Mouse (Mus musculus) embryonic facial prominence, embryonic 12.5 days (tissue): Measurements from ENCODE around the gene Cmip. TPM values are rescaled to one million over a fixed set of nuclear protein-coding genes. Genes with fewer than 3 reads are reported as not detected.

Experiments
- ATAC-seq: fragments of 200-750 bp; cut with Nextera tagmentation; 2 replicates; pipeline ENCODE4 v1.8.0; 2017; ENCODE audit not compliant: insufficient number of reproducible peaks, insufficient read depth, low FRiP score, low TSS enrichment
- H3K27ac ChIP-seq: fragments of 300-500 bp; sonication (generic); 2 replicates; pipeline ENCODE4 v1.5.1; 2016; ENCODE audit warnings: mild to moderate bottlenecking
- H3K27me3 ChIP-seq: fragments of 300-500 bp; sonication (generic); 2 replicates; pipeline ENCODE4 v1.6.1; 2016; ENCODE audit warnings: mild to moderate bottlenecking, moderate library complexity
- H3K36me3 ChIP-seq: fragments of 300-500 bp; sonication (generic); 2 replicates; pipeline ENCODE4 v1.6.1; 2016; ENCODE audit warnings: mild to moderate bottlenecking
- H3K4me1 ChIP-seq: fragments of 300-500 bp; sonication (generic); 2 replicates; pipeline ENCODE4 v1.6.1; 2016
- H3K4me2 ChIP-seq: fragments of 300-500 bp; sonication (generic); replicated peaks from 2 replicates; pipeline ENCODE4 v1.6.1; 2016; ENCODE audit warnings: mild to moderate bottlenecking, moderate library complexity
- H3K4me3 ChIP-seq: fragments of 300-500 bp; sonication (generic); 2 replicates; pipeline ENCODE4 v1.5.1; 2016; ENCODE audit warnings: mild to moderate bottlenecking
- H3K9ac ChIP-seq: fragments of 300-500 bp; sonication (generic); 2 replicates; pipeline ENCODE4 v1.6.1; 2016; ENCODE audit warnings: mild to moderate bottlenecking, moderate library complexity
- H3K9me3 ChIP-seq: fragments of 300-500 bp; sonication (generic); 2 replicates; pipeline ENCODE4 v1.6.1; 2016; ENCODE audit warnings: mild to moderate bottlenecking, moderate library complexity
- WGBS: fragments of 180-500 bp; shearing (Covaris S2); methylation state at CpG from one replicate; pipeline ENCODE4 v1.1.7; 2016; 5-methylcytosine and 5-hydroxymethylcytosine counted together
- polyA plus RNA-seq: library from polyadenylated mRNA; unstranded; fragments of >200 nt; fragmentation: Nextera tagmentation; extraction: Ambion mirVana; gene quantifications from 2 replicates; pipeline ENCODE4 v1.2.1, GENCODE M21; 2016

Cmip gene
- 16.8 and 27.4 TPM in 2 replicates for polyA plus RNA-seq

DNA sequence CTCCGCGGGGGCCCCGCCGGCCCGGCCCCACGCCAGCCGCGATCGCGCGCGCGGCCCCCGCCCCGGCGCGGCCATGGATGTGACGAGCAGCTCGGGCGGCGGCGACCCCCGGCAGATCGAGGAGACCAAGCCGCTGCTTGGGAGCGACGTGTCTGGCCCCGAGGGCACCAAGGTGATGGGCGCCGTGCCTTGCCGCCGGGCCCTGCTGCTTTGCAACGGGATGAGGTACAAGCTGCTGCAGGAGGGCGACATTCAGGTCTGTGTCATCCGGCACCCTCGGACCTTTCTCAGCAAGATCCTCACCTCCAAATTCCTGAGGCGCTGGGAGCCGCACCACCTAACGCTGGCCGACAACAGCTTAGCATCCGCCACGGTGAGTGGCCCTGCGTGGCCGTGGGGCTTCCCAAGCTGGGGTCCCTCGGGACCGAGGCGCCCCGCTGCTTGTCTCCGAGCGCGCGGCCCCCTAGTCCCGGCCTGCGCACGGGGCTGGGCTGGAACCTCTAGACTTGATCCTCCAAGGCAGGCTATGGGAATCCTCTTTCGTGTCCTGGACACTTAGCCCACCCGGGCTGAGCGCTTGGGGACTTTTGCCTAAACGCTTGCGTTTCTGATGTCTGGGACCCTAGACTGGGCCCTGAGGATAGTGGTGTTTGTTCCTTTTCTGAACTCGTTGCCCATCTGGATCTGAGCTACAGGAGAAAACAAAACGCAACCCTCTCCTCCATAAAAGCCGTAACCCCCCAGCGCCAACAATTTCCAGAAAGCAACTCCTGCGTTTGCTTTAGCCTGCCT, at the start of gene Cmip:
Gene Cmip, plus strand, starts transcription at position 36 of the 792 bp plus-strand sequence.
- no peaks in the 10 kb centered on the region for H3K27me3 ChIP-seq
- H3K9me3 ChIP-seq, result no peaks in the 10 kb centered on the region
- H3K4me3 ChIP-seq, result peak within 1 kb of the TSS; percentile 92
- H3K4me2 ChIP-seq, result peak within 1 kb of the TSS; percentile 81
- peak within 1 kb of the TSS; percentile 93 for H3K9ac ChIP-seq
- H3K4me1 ChIP-seq, result peaks cover 40% of the 10 kb centered on the region
- no peak for ATAC-seq
- peak within 1 kb of the TSS; percentile 88 for H3K27ac ChIP-seq
- WGBS, result under 1% methylated on average over 64 of the region's 65 CpGs
- H3K36me3 ChIP-seq, result no peaks in the 10 kb centered on the region

GRCm38 (mm10) chr8:117209150-117209549, 47.7 kb upstream of the Cmip start:
- Histone ChIP-seq H3K4me3 (no peak overlapping the region), H3K27me3 (no peaks in the 10 kb centered on the region), H3K4me2 (no peak overlapping the region), H3K4me1 (no peaks in the 10 kb centered on the region), H3K36me3 (peaks cover 23% of the 10 kb centered on the region), H3K27ac (no peak overlapping the region), H3K9ac (no peak overlapping the region), H3K9me3 (no peaks in the 10 kb centered on the region)
- no peak for ATAC-seq
- WGBS, result 90% methylated on average over 12 of the region's 12 CpGs

GRCm38 (mm10) chr8:117212100-117212499, 44.8 kb upstream of the Cmip start:
- Histone ChIP-seq H3K4me3 (no peak overlapping the region), H3K9me3 (0 out of 2 replicates have a peak, but pooled peaks cover 1% of the 10 kb centered on the region), H3K36me3 (peaks cover 14% of the 10 kb centered on the region; the same call in 1 of the 2 replicates), H3K4me2 (no peak overlapping the region), H3K9ac (no peak overlapping the region), H3K27ac (no peak overlapping the region), H3K27me3 (no peaks in the 10 kb centered on the region), H3K4me1 (no peaks in the 10 kb centered on the region)
- 88% methylated on average over 11 of the region's 11 CpGs for WGBS
- ATAC-seq, result no peak

DNA sequence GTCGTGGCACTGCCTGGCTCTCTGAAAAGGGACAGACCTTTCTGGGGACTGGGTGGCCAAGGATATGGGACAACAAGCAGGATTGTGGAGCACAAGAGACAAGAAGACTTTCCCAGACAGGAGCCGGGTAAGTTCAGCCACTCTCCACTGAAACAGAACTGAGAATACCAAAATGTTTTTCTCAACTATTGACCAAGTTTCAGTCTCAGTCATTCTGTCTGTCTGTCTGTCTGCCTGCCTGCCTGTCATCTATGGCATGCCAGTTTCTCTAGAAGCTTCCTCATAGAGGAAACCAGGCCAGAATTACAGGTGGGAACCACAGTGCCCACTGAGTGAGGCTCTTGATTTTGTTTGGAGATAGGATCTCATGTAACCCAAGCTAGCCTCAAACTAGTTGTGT, 39.1 kb upstream of the Cmip start:
- H3K9me3 ChIP-seq, result 0 out of 2 replicates have a peak, but pooled peaks cover 3% of the 10 kb centered on the region
- no peak overlapping the region for H3K4me3 ChIP-seq
- 91% methylated on average over 2 of the region's 2 CpGs for WGBS
- H3K4me2 ChIP-seq, result no peak overlapping the region
- H3K27me3 ChIP-seq, result no peaks in the 10 kb centered on the region
- no peak overlapping the region for H3K27ac ChIP-seq
- no peaks in the 10 kb centered on the region for H3K4me1 ChIP-seq
- H3K9ac ChIP-seq, result no peak overlapping the region
- no peak for ATAC-seq
- H3K36me3 ChIP-seq, result no peaks in the 10 kb centered on the region

DNA sequence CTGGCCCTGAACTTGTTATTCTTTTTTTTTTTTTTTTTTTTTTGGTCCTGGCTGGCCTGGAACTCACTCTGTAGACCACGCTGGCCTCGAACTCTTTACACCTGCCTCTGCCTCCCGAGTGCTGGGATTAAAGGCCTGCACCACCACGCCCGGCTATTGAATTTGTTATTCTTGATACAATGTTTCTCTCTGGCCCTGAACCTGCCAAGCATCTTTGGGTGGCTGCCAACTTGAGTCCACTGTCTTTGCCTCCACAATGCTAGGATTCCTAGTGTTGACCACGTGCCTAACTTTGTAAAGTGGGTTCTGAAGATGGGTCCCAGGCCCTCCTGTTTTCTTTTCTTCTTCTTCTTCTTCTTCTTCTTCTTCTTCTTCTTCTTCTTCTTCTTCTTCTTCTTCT, 34.5 kb upstream of the Cmip start:
- Histone ChIP-seq H3K4me3 (no peak overlapping the region), H3K4me2 (no peak overlapping the region), H3K27ac (no peak overlapping the region), H3K4me1 (no peaks in the 10 kb centered on the region), H3K9me3 (no peaks in the 10 kb centered on the region), H3K27me3 (no peaks in the 10 kb centered on the region), H3K36me3 (no peaks in the 10 kb centered on the region), H3K9ac (no peak overlapping the region)
- 88% methylated on average over 6 of the region's 6 CpGs for WGBS
- ATAC-seq, result no peak

GRCm38 (mm10) chr8:117224630-117225029, 32.2 kb upstream of the Cmip start:
- H3K9ac ChIP-seq, result no peak overlapping the region
- peak overlapping the region; percentile 41 for H3K4me2 ChIP-seq
- 0 out of 2 replicates have a peak, but pooled peaks have one; percentile 47 for ATAC-seq
- H3K4me1 ChIP-seq, result no peaks in the 10 kb centered on the region
- H3K4me3 ChIP-seq, result peak overlapping the region; percentile 25
- H3K9me3 ChIP-seq, result no peaks in the 10 kb centered on the region
- H3K36me3 ChIP-seq, result no peaks in the 10 kb centered on the region
- no peaks in the 10 kb centered on the region for H3K27me3 ChIP-seq
- no peak overlapping the region for H3K27ac ChIP-seq
- 13% methylated on average over 9 of the region's 9 CpGs for WGBS

- no peak overlapping the region for H3K4me2 ChIP-seq
- no peak for ATAC-seq
- no peak overlapping the region for H3K9ac ChIP-seq
- WGBS, result 80% methylated on average over 12 of the region's 12 CpGs
- no peaks in the 10 kb centered on the region for H3K4me1 ChIP-seq
- H3K9me3 ChIP-seq, result no peaks in the 10 kb centered on the region
- H3K27ac ChIP-seq, result no peak overlapping the region
- H3K4me3 ChIP-seq, result no peak overlapping the region
- no peaks in the 10 kb centered on the region for H3K36me3 ChIP-seq
- H3K27me3 ChIP-seq, result no peaks in the 10 kb centered on the region
These were observed 30.6 kb upstream of the Cmip start for GRCm38 (mm10) chr8:117226306-117226705.

DNA sequence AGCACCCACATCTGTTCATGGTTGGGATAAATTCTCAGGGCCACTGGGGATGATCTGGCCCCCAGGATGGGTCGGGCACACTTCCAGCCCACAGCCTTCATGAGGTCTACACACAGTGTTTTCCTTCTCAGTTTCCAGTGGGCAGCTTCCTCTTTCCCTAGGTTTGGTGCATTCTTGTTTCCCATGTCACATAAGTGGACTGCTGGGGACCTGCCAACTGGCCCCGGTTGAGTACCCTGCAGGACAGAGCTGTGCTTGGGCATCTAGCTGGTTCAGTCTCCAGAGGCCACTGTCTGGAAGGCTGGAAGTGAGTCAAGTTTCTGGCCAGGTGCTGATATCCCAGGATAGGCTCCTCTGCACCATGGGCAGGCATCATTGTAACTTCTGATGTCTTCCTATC, 29.5 kb upstream of the Cmip start:
- H3K27ac ChIP-seq, result no peak overlapping the region
- H3K9ac ChIP-seq, result no peak overlapping the region
- no peaks in the 10 kb centered on the region for H3K27me3 ChIP-seq
- no peak overlapping the region for H3K4me2 ChIP-seq
- H3K4me3 ChIP-seq, result no peak overlapping the region
- WGBS, result 89% methylated on average over 2 of the region's 2 CpGs
- H3K9me3 ChIP-seq, result no peaks in the 10 kb centered on the region
- no peak for ATAC-seq
- H3K4me1 ChIP-seq, result no peaks in the 10 kb centered on the region
- H3K36me3 ChIP-seq, result no peaks in the 10 kb centered on the region

DNA sequence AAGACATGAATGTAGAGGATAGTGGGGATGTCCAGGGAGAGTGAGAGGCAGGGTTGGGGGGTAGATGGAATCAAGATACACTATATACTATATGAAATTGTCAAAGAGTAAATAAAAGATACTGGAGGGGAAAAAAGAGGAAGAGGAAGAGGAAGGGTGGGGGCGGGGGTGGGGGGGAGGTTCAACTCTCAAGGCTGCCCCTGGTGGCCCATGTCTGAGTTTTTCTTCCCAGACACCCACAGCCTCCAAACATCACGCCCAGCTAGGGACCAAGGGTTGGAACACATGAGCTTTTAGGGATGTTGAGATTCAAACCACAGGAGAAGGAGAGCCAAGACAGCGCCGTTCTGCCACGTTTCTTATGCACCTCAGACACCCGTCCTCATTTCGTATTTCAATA, 23.7 kb upstream of the Cmip start:
- 82% methylated on average over 7 of the region's 7 CpGs for whole genome bisulfite sequencing
- H3K4me2 ChIP-seq, result no peak overlapping the region
- no peak overlapping the region for H3K9ac ChIP-seq
- H3K4me1 ChIP-seq, result no peaks in the 10 kb centered on the region
- H3K27ac ChIP-seq, result no peak overlapping the region
- H3K9me3 ChIP-seq, result no peaks in the 10 kb centered on the region
- no peak for ATAC-seq
- H3K4me3 ChIP-seq, result no peak overlapping the region
- no peaks in the 10 kb centered on the region for H3K36me3 ChIP-seq
- H3K27me3 ChIP-seq, result no peaks in the 10 kb centered on the region

DNA sequence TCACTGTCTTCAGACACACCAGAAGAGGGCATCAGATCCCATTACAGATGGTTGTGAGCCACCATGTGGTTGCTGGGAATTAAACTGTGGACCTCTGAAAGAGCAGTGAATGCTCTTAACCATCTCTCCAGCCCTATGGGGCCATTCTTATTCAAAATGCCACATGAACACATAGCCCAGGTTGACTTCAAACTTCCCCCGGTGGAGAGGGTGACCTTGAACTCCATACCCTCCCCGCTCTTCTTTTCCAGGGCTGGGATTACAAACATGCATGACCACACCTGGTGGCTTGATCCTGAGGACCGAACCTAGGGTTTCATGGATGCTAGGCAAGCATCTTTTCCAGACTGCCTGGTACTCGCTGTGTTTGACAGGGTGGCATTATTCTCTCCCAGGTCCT, 20.3 kb upstream of the Cmip start:
- 88% methylated on average over 4 of the region's 4 CpGs for WGBS
- no peak for ATAC-seq
- H3K4me1 ChIP-seq, result no peaks in the 10 kb centered on the region

GRCm38 (mm10) chr8:117240326-117240725, 16.5 kb upstream of the Cmip start:
- Histone ChIP-seq H3K27ac (no peak overlapping the region), H3K9me3 (no peaks in the 10 kb centered on the region), H3K9ac (no peak overlapping the region), H3K4me3 (no peak overlapping the region), H3K27me3 (no peaks in the 10 kb centered on the region), H3K4me1 (no peaks in the 10 kb centered on the region), H3K36me3 (no peaks in the 10 kb centered on the region), H3K4me2 (no peak overlapping the region)
- WGBS, result 80% methylated on average over 5 of the region's 5 CpGs
- ATAC-seq, result no peak

More for the DNA sequence above, 20.3 kb upstream of the Cmip start:
- Histone ChIP-seq H3K27ac (no peak overlapping the region), H3K9ac (no peak overlapping the region), H3K4me2 (no peak overlapping the region), H3K9me3 (no peaks in the 10 kb centered on the region), H3K4me3 (no peak overlapping the region), H3K36me3 (no peaks in the 10 kb centered on the region), H3K27me3 (no peaks in the 10 kb centered on the region)

GRCm38 (mm10) chr8:117240841-117241494, 15.9 kb upstream of the Cmip start:
- Histone ChIP-seq H3K9me3 (no peaks in the 10 kb centered on the region), H3K4me2 (no peak overlapping the region), H3K36me3 (no peaks in the 10 kb centered on the region), H3K9ac (no peak overlapping the region), H3K4me3 (no peak overlapping the region), H3K4me1 (no peaks in the 10 kb centered on the region), H3K27ac (no peak overlapping the region), H3K27me3 (no peaks in the 10 kb centered on the region)
- WGBS, result 83% methylated on average over 5 of the region's 5 CpGs
- ATAC-seq, result no peak
